Mouse (Mus musculus) heart, embryonic 14.5 days (tissue): Measurements from ENCODE around the gene Ccm2. TPM values are rescaled to one million over a fixed set of nuclear protein-coding genes. Genes with fewer than 3 reads are reported as not detected.

Experiments used
- ATAC-seq: fragments of 200-750 bp; cut with Nextera tagmentation; 2 replicates; pipeline ENCODE4 v1.8.0; 2017; ENCODE audit warnings: low read depth, moderate TSS enrichment; ENCODE audit not compliant: insufficient number of reproducible peaks, insufficient read depth, low FRiP score
- H3K27ac ChIP-seq, 2 experiments: fragments of 200-500 bp in 1 of 2; fragments of 300-500 bp in 1 of 2; sonication (generic) in 1 of 2; replicated peaks in 1 of 2; 2 replicates each; pipeline ENCODE4 v1.5.1; 2012 to 2014; ENCODE audit warnings: low read depth in 2 of 2, low read length in 2 of 2, control low read depth in 1 of 2, mild to moderate bottlenecking in 1 of 2, mixed read lengths in 1 of 2; ENCODE audit not compliant: control insufficient read depth in 1 of 2, insufficient read depth in 1 of 2
- H3K27me3 ChIP-seq: fragments of 300-500 bp; sonication (generic); 2 replicates; pipeline ENCODE4 v1.6.1; 2014; ENCODE audit warnings: mild to moderate bottlenecking, low read length, control low read depth; ENCODE audit not compliant: control insufficient read depth, insufficient read depth
- H3K36me3 ChIP-seq: fragments of 300-500 bp; sonication (generic); 2 replicates; pipeline ENCODE4 v1.6.1; 2014; ENCODE audit warnings: mild to moderate bottlenecking, control low read depth, low read length, mixed read lengths; ENCODE audit not compliant: control insufficient read depth, insufficient read depth
- H3K4me1 ChIP-seq, 2 experiments: fragments of 200-500 bp in 1 of 2; fragments of 300-500 bp in 1 of 2; sonication (generic) in 1 of 2; 2 replicates each; pipeline ENCODE4 v1.6.1; 2012 to 2014; ENCODE audit warnings: low read length in 2 of 2, control low read depth in 1 of 2, mixed read lengths in 1 of 2; ENCODE audit not compliant: control insufficient read depth in 2 of 2, insufficient read depth in 2 of 2
- H3K4me2 ChIP-seq: fragments of 300-500 bp; sonication (generic); 2 replicates; pipeline ENCODE4 v1.6.1; 2014; ENCODE audit warnings: mild to moderate bottlenecking, low read length
- H3K4me3 ChIP-seq, 2 experiments: fragments of 200-500 bp in 1 of 2; fragments of 300-500 bp in 1 of 2; sonication (generic) in 1 of 2; 2 replicates each; pipeline ENCODE4 v1.5.1; 2012 to 2014; ENCODE audit warnings: low read length in 2 of 2, mild to moderate bottlenecking in 2 of 2, control low read depth in 1 of 2, low read depth in 1 of 2, moderate library complexity in 1 of 2; ENCODE audit not compliant: control insufficient read depth in 1 of 2, insufficient read depth in 1 of 2
- H3K9ac ChIP-seq: fragments of 300-500 bp; sonication (generic); 2 replicates; pipeline ENCODE4 v1.6.1; 2014; ENCODE audit warnings: mild to moderate bottlenecking, low read length
- H3K9me3 ChIP-seq: fragments of 300-500 bp; sonication (generic); 2 replicates; pipeline ENCODE4 v1.6.1; 2016; ENCODE audit warnings: low read length, control low read depth; ENCODE audit not compliant: control insufficient read depth
- WGBS: fragments of 180-500 bp; shearing (Covaris S2); extraction: QIAGEN DNeasy Blood & Tissue Kit; methylation state at CpG from one replicate; pipeline ENCODE4 v1.1.7; 2014; 5-methylcytosine and 5-hydroxymethylcytosine counted together
- polyA plus RNA-seq: library from polyadenylated mRNA; unstranded; fragments of >200 nt; fragmentation: Nextera tagmentation; extraction: Ambion mirVana; gene quantifications from 2 replicates; pipeline ENCODE4 v1.2.1, GENCODE M21; 2014

The Ccm2 gene
- polyA plus RNA-seq, 1 experiment from 2014 or later, result 52.9 TPM

- 81% methylated on average over 8 of the region's 8 CpGs for WGBS
- Histone ChIP-seq H3K4me1 (peaks cover 37 to 53% of the 10 kb centered on the region in 2 experiments), H3K36me3 (peaks cover 33% of the 10 kb centered on the region), H3K4me3 (no peak overlapping the region), H3K27me3 (peaks cover 48% of the 10 kb centered on the region), H3K9ac (no peak overlapping the region), H3K9me3 (no peaks in the 10 kb centered on the region), H3K4me2 (no peak overlapping the region), H3K27ac (no peak overlapping the region)
- ATAC-seq, result no peak
Measured at GRCm38 (mm10) chr11:6600284-6600944, 53.7 kb downstream of the Ccm2 start.

DNA sequence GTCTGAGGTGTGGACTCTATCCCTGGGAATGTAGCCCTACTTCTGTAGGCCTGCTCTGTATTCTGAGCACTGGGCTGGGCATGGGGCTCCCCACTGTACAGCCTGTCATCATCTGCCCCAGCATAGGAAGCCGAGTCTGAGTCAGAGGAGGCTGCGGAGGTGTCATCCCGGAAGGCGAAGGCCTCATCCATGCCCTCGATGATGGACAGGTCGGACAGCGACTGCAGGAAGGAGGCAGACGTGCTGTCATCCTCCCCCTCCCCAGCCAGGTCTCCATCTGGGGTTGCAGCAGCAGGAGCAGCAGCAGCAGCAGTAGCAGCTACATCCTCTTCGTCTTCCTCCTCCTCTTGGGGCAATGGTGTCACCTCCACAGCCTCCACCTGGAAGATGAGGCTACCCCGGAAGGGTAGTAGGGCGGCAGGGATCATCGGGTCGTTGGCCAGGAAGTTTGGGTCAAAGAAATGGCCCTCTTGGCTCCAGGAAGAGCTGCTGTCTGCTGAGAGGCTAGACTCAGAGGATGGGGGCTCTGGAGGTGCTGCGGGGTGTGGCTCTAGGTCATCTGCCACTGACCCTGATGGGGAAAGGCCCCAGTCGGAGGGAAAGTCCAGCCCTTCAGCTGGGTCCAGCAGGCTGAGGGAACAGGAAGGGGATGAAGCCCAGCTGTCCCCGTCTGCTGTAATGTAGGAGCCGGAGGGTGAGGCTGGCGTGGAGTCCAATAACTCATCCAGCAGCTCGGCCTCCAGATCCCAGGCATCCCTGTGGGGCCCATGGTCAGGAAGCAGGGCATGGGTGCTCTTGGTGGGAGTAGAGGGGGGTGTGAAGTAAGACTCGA lies 55.2 kb downstream of the Ccm2 start:
- peaks cover 63% of the 10 kb centered on the region for H3K27me3 ChIP-seq
- H3K9ac ChIP-seq, result no peak overlapping the region
- peaks cover 36 to 49% of the 10 kb centered on the region in 2 experiments for H3K4me1 ChIP-seq
- no peaks in the 10 kb centered on the region for H3K9me3 ChIP-seq
- no peak overlapping the region for H3K4me3 ChIP-seq
- no peak for ATAC-seq
- H3K36me3 ChIP-seq, result peaks cover 18% of the 10 kb centered on the region
- H3K27ac ChIP-seq, result no peak overlapping the region
- WGBS, result 77% methylated on average over 20 of the region's 20 CpGs
- no peak overlapping the region for H3K4me2 ChIP-seq

DNA sequence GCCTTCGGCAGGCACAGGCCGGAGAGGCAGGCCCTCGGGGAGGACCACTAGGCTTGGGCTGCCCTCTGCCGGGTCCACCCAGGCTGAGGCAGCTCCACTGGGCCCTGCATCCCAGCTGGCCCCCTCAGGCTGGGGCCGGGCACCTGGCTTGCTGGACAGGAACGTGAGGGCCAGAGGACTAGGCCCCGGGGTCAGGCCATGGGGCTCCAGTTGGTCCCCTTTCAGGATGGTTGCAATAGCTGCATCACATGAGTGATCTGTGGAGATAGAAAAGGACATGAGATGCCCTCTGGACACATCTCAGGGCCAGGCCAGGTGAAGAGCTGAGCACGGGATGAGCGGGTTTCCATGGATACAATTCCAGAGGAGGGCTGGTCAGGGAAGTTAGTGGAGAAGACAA lies 56.0 kb downstream of the Ccm2 start:
- H3K27me3 ChIP-seq, result peaks cover 70% of the 10 kb centered on the region
- ATAC-seq, result no peak

DNA sequence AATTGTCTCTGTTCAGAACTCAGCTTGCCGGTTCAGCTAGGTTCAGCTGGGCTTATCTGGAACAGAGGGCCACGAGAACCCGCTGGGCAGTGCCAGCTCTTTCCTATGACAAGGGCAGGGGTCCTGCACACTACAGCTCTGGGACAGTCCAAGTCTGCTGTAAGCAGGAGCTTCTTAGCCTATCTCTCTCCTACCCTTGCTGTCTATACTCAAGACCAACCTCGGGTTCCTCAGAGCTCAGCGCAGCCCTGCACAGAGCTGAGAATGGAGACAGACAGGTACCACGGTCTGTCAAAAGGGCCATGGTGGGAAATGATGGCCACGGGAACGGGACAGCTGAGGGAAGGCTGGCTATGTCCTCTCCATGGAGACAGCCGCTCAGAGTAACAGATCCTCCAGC lies 56.5 kb downstream of the Ccm2 start:
- no peak overlapping the region for H3K9ac ChIP-seq
- H3K4me1 ChIP-seq, result peaks cover 31 to 44% of the 10 kb centered on the region in 2 experiments
- no peaks in the 10 kb centered on the region for H3K9me3 ChIP-seq
- WGBS, result 70% methylated on average over 9 of the region's 9 CpGs
- no peak overlapping the region for H3K4me3 ChIP-seq
- peaks cover 65% of the 10 kb centered on the region for H3K27me3 ChIP-seq
- no peak for ATAC-seq
- peak overlapping the region; percentile 69 for H3K4me2 ChIP-seq
- peaks cover 5% of the 10 kb centered on the region for H3K36me3 ChIP-seq
- no peak overlapping the region for H3K27ac ChIP-seq

More for the DNA sequence above, 56.0 kb downstream of the Ccm2 start:
- Histone ChIP-seq H3K4me2 (no peak overlapping the region), H3K4me1 (peaks cover 36 to 49% of the 10 kb centered on the region in 2 experiments), H3K4me3 (no peak overlapping the region), H3K36me3 (peaks cover 11% of the 10 kb centered on the region), H3K9me3 (no peaks in the 10 kb centered on the region), H3K9ac (no peak overlapping the region), H3K27ac (no peak overlapping the region)
- WGBS, result 79% methylated on average over 9 of the region's 9 CpGs

DNA sequence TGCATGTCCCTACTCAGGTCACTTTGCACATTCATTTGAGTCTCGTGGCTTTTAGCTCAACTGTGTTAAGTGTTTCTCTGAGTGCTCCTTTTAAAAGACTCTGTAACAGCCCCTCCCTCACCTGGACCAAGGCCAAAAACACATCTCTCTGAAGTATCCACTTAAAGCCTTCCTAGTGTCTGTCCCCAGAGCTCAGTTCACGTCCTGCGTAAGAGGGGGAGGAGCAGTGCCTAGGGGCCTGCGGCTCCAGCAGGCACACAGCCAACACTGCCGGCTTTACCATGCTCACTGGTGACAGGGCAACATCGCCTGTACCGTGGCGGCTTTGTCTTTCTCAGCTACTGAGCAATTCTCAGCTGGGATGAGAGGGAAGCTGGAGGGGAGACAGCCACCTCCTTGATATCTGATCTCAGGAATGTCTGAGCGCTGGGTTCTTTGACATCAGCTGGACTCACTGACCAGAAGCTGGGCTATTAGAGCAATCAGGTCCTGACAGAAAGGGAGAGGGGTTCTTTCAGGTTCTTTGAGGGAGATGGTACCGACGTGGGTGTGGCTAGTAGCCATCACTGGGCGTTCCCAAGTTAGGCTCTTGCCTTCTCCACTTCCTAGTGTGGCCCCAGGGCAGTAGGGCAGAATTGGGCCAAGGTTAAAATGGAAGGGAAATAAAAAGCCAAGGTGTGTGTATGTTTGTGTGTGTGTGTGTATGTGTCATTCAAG lies 57.4 kb downstream of the Ccm2 start:
- Histone ChIP-seq H3K4me3 (0 out of 4 replicates have a peak overlapping the region, but pooled peaks of 1 of the 2 experiments have one; percentile 12), H3K27me3 (peaks cover 65% of the 10 kb centered on the region), H3K9me3 (no peaks in the 10 kb centered on the region)

DNA sequence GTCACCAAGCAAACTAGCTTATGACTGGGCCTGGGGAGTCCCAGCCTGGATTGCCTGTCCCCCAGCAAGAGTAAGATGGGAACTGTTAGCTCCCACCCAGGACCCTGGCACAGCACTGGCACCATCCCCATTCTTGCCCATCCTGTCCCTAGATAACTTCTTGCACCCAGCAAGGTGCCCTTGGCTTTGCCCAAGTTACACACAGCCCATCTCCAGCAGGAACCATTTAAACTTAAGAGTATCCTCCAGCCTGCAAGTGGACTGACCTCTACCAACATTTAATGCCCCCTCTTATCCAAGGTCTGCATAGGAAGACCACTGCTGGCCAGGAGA lies 57.9 kb downstream of the Ccm2 start:
- Histone ChIP-seq H3K27me3 (peaks cover 63% of the 10 kb centered on the region), H3K4me3 (no peak overlapping the region), H3K4me2 (peak overlapping the region; percentile 69), H3K36me3 (no peaks in the 10 kb centered on the region), H3K9me3 (no peaks in the 10 kb centered on the region), H3K4me1 (peaks cover 18 to 31% of the 10 kb centered on the region in 2 experiments; a peak in 3 of 4 replicates), H3K9ac (no peak overlapping the region; the same call in 1 of the 2 replicates), H3K27ac (no peak overlapping the region)
- no peak for ATAC-seq

More for the DNA sequence above, 57.4 kb downstream of the Ccm2 start:
- Histone ChIP-seq H3K9ac (peak overlapping the region; percentile 39; the same call in 1 of the 2 replicates), H3K4me2 (peak overlapping the region; percentile 69), H3K36me3 (no peaks in the 10 kb centered on the region), H3K27ac (peak overlapping the region in 1 of 2 experiments; percentile 55; a peak in 2 of 4 replicates), H3K4me1 (peaks cover 23 to 36% of the 10 kb centered on the region in 2 experiments)
- 13% methylated on average over 12 of the region's 12 CpGs for WGBS
- ATAC-seq, result peak; percentile 75

DNA sequence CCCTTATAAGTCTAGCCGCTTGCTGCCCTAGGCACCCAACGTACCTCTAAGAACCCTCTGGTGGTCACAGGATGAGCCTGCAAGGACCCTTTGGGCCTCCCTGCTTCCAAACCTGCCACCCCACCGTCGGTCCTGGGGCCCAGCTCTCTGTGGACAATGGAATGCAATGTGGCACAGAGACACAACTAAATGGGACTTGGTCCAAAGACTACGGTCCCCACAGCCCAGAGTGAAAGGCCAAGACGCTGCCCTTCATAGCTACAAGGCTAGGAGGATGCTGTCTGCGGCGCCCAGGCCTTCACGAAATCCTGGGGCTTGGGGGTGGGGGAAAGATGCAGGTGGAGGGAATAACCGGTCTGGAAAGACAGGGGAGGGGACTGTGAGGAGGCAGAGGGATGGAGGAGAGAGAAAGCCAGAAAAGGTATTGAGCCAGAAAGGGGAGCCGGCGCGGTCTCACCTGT lies 58.4 kb downstream of the Ccm2 start:
- H3K27ac ChIP-seq, result no peak overlapping the region

More for the DNA sequence above, 58.4 kb downstream of the Ccm2 start:
- H3K9me3 ChIP-seq, result no peaks in the 10 kb centered on the region
- peak overlapping the region; percentile 69 for H3K4me2 ChIP-seq
- 18% methylated on average over 13 of the region's 13 CpGs for WGBS
- peak overlapping the region; percentile 37 to 39 for H3K4me3 ChIP-seq
- no peaks in the 10 kb centered on the region for H3K36me3 ChIP-seq
- peaks cover 58% of the 10 kb centered on the region for H3K27me3 ChIP-seq
- peak overlapping the region; percentile 49 for H3K9ac ChIP-seq
- ATAC-seq, result no peak
- H3K4me1 ChIP-seq, result peaks cover 18 to 26% of the 10 kb centered on the region in 2 experiments; a peak in 3 of 4 replicates
